Mouse (Mus musculus): ENCODE results near the gene Itpr1.
A peak's percentile ranks its signal among the peaks of the same experiment; 100 is the strongest.
"Not testable (repeated sequence)": the region's sequence is repeated elsewhere in the genome, so short reads cannot be mapped to it uniquely, and the experiment has no call there.

The Itpr1 gene

GRCm38 (mm10) chr6:108534596-108534995 is 321.7 kb downstream of the Itpr1 start:
- DNase-seq (ENCODE audit: low read depth in 2 of 2, low spot score in 2 of 2), result no peak

- no peak for DNase-seq (ENCODE audit: low read depth in 2 of 2, low spot score in 2 of 2)
Observed at GRCm38 (mm10) chr6:108535309-108535708, 322.4 kb downstream of the Itpr1 start.

GRCm38 (mm10) chr6:108536546-108537317 is 323.8 kb downstream of the Itpr1 start:
- DNase-seq (ENCODE audit: low read depth in 2 of 2, low spot score in 2 of 2), result peak; percentile 53 to 71

- DNase-seq (ENCODE audit: low read depth in 2 of 2, low spot score in 2 of 2), result no peak
Observed at GRCm38 (mm10) chr6:108538406-108538805, 325.5 kb downstream of the Itpr1 start.

- DNase-seq (ENCODE audit: low read depth in 2 of 2, low spot score in 2 of 2), result no peak
Observed at GRCm38 (mm10) chr6:108540441-108540840, 327.5 kb downstream of the Itpr1 start.

GRCm38 (mm10) chr6:108544917-108545316 is 332.0 kb downstream of the Itpr1 start:
- DNase-seq (ENCODE audit: low read depth in 2 of 2, low spot score in 2 of 2), result no peak

- no peak for DNase-seq (ENCODE audit: low read depth in 2 of 2, low spot score in 2 of 2)
Observed at GRCm38 (mm10) chr6:108545464-108545863, 332.6 kb downstream of the Itpr1 start.

- DNase-seq (ENCODE audit: low read depth in 2 of 2, low spot score in 2 of 2), result no peak
Observed at GRCm38 (mm10) chr6:108548413-108548812, 335.5 kb downstream of the Itpr1 start.

- DNase-seq (ENCODE audit: low read depth in 2 of 2, low spot score in 2 of 2), result peak; percentile 48 to 55
Observed at GRCm38 (mm10) chr6:108549495-108549935, 336.6 kb downstream of the Itpr1 start.

GRCm38 (mm10) chr6:108551725-108552620 is 339.1 kb downstream of the Itpr1 start:
- no peak for DNase-seq (ENCODE audit: low read depth in 2 of 2, low spot score in 2 of 2)

GRCm38 (mm10) chr6:108553013-108553412 is 340.1 kb downstream of the Itpr1 start:
- DNase-seq (ENCODE audit: low read depth in 2 of 2, low spot score in 2 of 2), result no peak

- no peak for DNase-seq (ENCODE audit: low read depth in 2 of 2, low spot score in 2 of 2)
Observed at GRCm38 (mm10) chr6:108553536-108553935, 340.6 kb downstream of the Itpr1 start.

GRCm38 (mm10) chr6:108554389-108554788 is 341.5 kb downstream of the Itpr1 start:
- no peak for DNase-seq (ENCODE audit: low read depth in 2 of 2, low spot score in 2 of 2)

GRCm38 (mm10) chr6:108554878-108555277 is 342.0 kb downstream of the Itpr1 start:
- no peak for DNase-seq (ENCODE audit: low read depth in 2 of 2, low spot score in 2 of 2)

GRCm38 (mm10) chr6:108557576-108558322 is 344.9 kb downstream of the Itpr1 start:
- no peak for DNase-seq (ENCODE audit: low read depth in 2 of 2, low spot score in 2 of 2)

GRCm38 (mm10) chr6:108559226-108559625 is 346.3 kb downstream of the Itpr1 start:
- DNase-seq (ENCODE audit: low read depth in 2 of 2, low spot score in 2 of 2), result not testable (repeated sequence)

GRCm38 (mm10) chr6:108562971-108563370 is 350.1 kb downstream of the Itpr1 start:
- DNase-seq (ENCODE audit: low read depth in 2 of 2, low spot score in 2 of 2), result no peak

- not testable (repeated sequence) for DNase-seq (ENCODE audit: low read depth in 2 of 2, low spot score in 2 of 2)
Observed at GRCm38 (mm10) chr6:108565447-108565846, 352.6 kb downstream of the Itpr1 start.

GRCm38 (mm10) chr6:108566549-108566948 is 353.7 kb downstream of the Itpr1 start:
- no peak for DNase-seq (ENCODE audit: low read depth in 2 of 2, low spot score in 2 of 2)

GRCm38 (mm10) chr6:108569460-108570187 is 356.7 kb downstream of the Itpr1 start:
- no peak for DNase-seq (ENCODE audit: low read depth in 2 of 2, low spot score in 2 of 2)

All from CD8-positive naive resting alpha-beta T cell, adult 2 months (primary cell).